Mouse (Mus musculus) spleen, adult 12 weeks (tissue): Measurements from ENCODE around the gene Defb39.

Experiments used
- DNase-seq: peaks from one replicate; pipeline ENCODE4 v3.0.0; 2022; ENCODE audit warnings: low spot score

The Defb39 gene

DNA sequence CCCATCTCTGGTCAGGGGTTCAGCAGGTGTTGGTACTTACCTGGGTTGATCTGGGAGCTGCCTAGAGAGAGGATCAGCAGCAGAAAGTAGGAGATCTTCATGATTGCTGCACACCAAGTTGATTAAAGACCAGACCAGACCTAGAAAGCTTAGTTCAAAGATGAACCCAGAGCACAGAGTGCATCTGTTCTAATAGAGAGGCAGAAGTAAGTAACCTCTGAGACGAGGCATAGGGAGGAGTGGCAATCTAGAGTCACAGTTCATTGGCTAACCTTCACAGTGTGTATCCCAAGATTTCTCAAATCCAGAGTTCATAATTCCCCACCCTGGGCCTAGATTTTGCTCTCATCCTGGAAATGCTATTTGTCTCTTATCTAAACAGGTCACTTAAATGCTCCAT, at the start of gene Defb39:
Gene Defb39 (minus strand): TSS at position 101 of the 400 bp plus-strand sequence.
- DNase-seq: no peak

GRCm38 (mm10) chr8:19066013-19066412, 1.4 kb upstream of the Defb39 start:
- DNase-seq: no peak

DNA sequence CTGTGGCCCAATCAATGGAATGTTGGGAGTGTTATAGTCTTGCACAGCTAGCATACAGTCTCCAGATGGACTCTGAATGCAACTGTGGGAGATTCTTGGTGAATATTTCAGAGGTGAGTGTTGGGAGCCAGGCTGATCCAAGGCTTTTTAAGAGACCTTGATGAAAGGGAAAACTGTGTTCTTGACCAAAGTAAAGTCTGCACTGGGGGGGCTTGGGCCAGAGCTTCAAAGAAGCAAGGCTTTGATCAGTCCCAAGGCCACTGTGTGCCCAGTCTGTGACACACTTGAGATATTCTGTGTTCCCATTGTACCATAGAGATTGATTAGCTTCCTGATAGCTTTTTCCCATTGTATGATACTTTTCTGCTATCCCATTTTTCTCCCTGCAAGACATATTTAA, 1.7 kb downstream of the Defb39 start:
- no peak for DNase-seq

GRCm38 (mm10) chr8:19045242-19045641, 19.4 kb downstream of the Defb39 start:
- DNase-seq: no peak

DNA sequence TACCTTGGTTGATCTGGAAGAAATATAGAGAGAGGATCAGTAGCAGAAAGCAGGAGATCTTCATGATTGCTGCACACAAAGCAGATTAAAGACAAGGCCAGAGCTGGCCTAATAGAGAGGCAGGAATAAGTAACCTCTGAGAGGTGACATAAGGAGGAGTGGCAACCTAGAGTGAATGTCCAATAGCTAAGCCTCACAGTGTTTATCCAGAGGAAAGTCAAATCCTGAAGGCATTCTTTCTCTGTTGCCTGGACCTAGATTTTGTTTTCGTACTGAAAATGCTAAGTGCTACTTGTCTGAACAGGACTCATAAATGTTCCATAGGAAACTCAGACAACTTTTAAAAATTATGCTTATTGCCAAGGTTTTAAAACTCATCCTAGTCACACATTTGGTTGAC, 38.1 kb downstream of the Defb39 start, which contains the start of gene Defb38:
Gene Defb38 (minus strand): TSS at position 101 of the 400 bp plus-strand sequence.
- no peak for DNase-seq
